Mouse (Mus musculus): ENCODE measurements around the gene Ankdd1a.

DNA sequence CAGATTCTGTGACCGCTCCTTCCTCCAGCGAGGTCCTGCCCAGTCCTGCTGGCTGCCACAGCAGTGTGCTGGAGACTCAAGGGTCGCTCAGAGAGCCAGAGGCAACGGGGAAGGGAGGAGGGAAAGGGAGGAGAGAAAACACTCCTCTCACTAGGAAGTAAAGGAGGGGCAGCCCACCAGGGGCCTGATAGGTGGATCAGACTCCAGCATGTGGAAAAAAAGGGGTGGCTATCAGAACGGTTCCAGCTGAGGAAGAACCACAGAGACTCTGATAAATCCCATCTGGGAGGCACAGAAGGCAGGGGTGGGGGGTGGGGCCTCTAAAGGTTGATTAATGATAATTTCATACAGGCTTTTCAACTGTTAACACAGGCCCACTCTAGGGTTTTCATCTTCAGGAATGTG lies 35.0 kb upstream of the Ankdd1a start:
- TF ChIP-seq CTCF (IDR thresholded peaks at IDR 0.05; ENCODE audit: low read depth) (no peak), EP300 (optimal IDR thresholded peaks at IDR 0.05) (no peak)

Data from stomach, postnatal 0 days (tissue).